Mouse (Mus musculus): ENCODE data around the gene Ugt1a8. TPM values are rescaled to one million over a fixed set of nuclear protein-coding genes. Genes with fewer than 3 reads are reported as not detected.
A peak's percentile ranks its signal among the peaks of the same experiment; 100 is the strongest.

Gene Ugt1a8
- polyA plus RNA-seq, 1 experiment, result 0.20 TPM

DNA sequence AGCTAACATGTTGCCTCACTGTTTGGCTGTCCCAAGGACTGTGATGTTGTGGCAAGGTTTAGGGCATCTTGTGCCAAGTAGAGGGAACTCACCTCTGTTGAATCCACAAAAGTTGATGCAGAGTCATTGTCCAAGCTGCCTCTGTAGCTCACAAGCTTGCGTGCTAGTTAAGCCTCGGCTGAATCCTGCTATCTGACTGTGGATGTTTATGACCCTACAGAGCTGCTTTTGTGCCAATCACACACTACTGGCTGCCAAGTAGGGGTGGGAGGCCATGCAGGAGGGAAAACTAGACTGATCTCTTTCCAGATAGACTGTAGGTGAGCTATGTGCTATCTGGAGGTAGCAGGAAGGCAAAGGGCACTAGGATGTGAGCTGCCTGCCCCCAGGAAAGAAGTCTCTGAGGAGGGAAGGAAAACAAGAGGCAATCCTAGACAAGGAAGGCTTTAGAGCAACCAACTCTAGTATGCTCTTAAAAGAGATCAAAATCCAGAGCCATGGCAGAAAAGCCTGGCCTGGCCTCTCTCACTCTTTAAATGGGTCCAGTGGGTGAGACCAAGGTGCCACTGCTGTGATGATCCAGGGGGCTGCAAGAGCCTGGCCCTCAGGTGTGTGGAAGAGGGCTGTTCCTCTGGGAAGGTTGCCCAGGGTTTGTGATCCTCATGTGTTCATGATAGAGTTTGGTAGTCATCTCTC lies 126.3 kb downstream of the Ugt1a8 start:
- H3K4me1 ChIP-seq (ENCODE audit: control insufficient read depth, insufficient read depth, low read length), result no peaks in the 10 kb centered on the region
- H3K4me3 ChIP-seq (ENCODE audit: insufficient read depth, low read depth, low read length), result no peak overlapping the region
- H3K36me3 ChIP-seq (ENCODE audit: control insufficient read depth, insufficient read depth, low read length), result no peaks in the 10 kb centered on the region
- TF ChIP-seq CTCF (conservative IDR thresholded peaks at IDR 0.05; ENCODE audit: insufficient read depth, insufficient read length, low read depth, low read length) (no peak), POLR2A (IDR thresholded peaks at IDR 0.05; ENCODE audit: low read depth, low read length) (no peak)
- H3K27ac ChIP-seq (ENCODE audit: insufficient read depth, low read depth, low read length), result no peak overlapping the region
- peak; percentile 32 for DNase-seq
- WGBS, result 71% methylated on average over 2 of the region's 2 CpGs
- H3K27me3 ChIP-seq (replicated peaks; ENCODE audit: control insufficient read depth, insufficient read depth, low read length), result no peaks in the 10 kb centered on the region

DNA sequence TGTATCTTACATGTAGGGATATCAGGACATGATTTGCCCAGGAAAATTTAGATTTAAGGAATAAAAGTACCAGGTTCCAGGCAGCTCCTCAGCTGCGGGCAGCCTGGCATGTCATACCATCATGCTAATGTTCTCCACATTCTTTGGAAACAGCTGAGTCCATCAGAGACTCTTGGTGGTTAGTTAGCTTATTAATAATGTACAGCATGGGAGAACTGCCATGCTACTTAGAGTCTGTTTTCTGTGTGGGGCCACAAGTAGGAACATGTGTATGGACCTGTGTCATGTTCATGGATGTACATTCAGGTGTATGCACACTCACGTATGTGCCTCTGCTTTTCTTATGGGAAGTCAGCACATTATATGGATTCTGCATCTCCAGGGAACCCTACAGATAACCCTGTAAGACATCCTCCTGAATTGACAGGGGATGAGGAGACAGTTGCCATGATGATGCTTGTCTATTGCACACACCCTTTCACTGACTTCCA lies 126.9 kb downstream of the Ugt1a8 start:
- H3K27me3 ChIP-seq (replicated peaks; ENCODE audit: control insufficient read depth, insufficient read depth, low read length), result no peaks in the 10 kb centered on the region
- 76% methylated on average over 2 of the region's 2 CpGs for WGBS

DNA sequence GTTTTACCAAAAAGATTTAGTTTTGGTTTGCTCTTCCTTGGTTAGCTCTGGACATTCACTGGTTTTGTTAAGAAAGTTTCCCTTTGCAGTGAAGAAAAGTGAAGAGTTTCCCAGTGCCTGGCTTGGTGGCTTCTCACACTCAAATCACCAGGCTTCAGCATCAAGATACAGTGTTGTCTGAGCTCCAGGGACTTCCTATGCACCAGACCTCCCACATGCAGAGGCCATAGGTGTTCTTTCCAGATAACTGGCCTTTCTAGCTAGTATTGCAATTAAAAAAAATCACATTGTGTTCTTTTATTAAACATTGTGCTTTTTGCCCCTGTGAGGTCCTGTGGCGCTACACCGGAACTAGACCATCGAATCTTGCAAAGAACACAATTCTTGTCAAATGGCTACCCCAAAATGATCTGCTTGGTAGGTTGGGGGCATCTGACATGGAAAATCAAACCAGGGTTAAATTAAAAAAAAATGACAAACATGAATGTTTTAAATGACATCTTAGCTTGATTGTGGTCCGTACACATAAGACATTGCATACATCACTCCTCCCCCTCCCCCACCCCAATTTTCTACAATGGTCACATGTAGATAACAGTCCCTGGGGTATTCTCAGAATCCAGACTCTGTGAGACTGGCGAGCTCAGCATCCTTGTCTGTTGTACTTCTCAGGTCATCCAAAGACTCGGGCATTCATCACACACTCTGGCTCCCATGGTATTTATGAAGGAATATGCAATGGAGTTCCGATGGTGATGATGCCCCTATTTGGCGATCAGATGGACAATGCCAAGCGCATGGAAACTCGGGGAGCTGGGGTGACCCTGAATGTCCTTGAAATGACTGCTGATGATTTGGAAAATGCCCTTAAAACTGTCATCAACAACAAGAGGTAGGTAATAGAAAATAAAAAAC lies 128.1 kb downstream of the Ugt1a8 start:
- Histone ChIP-seq H3K4me3 (ENCODE audit: insufficient read depth, low read depth, low read length) (no peak overlapping the region), H3K27ac (ENCODE audit: insufficient read depth, low read depth, low read length) (no peak overlapping the region), H3K4me1 (ENCODE audit: control insufficient read depth, insufficient read depth, low read length) (no peaks in the 10 kb centered on the region), H3K36me3 (ENCODE audit: control insufficient read depth, insufficient read depth, low read length) (no peaks in the 10 kb centered on the region), H3K27me3 (replicated peaks; ENCODE audit: control insufficient read depth, insufficient read depth, low read length) (no peaks in the 10 kb centered on the region)
- TF ChIP-seq CTCF (conservative IDR thresholded peaks at IDR 0.05; ENCODE audit: insufficient read depth, insufficient read length, low read depth, low read length), result no peak
- TF ChIP-seq POLR2A (IDR thresholded peaks at IDR 0.05; ENCODE audit: low read depth, low read length), result no peak
- WGBS, result 73% methylated on average over 10 of the region's 10 CpGs
- peak; percentile 15 for DNase-seq

More for the DNA sequence above, 126.9 kb downstream of the Ugt1a8 start:
- Histone ChIP-seq H3K4me1 (ENCODE audit: control insufficient read depth, insufficient read depth, low read length) (no peaks in the 10 kb centered on the region), H3K36me3 (ENCODE audit: control insufficient read depth, insufficient read depth, low read length) (no peaks in the 10 kb centered on the region), H3K4me3 (ENCODE audit: insufficient read depth, low read depth, low read length) (no peak overlapping the region), H3K27ac (ENCODE audit: insufficient read depth, low read depth, low read length) (no peak overlapping the region)
- TF ChIP-seq CTCF (conservative IDR thresholded peaks at IDR 0.05; ENCODE audit: insufficient read depth, insufficient read length, low read depth, low read length), result no peak
- no peak for DNase-seq

DNA sequence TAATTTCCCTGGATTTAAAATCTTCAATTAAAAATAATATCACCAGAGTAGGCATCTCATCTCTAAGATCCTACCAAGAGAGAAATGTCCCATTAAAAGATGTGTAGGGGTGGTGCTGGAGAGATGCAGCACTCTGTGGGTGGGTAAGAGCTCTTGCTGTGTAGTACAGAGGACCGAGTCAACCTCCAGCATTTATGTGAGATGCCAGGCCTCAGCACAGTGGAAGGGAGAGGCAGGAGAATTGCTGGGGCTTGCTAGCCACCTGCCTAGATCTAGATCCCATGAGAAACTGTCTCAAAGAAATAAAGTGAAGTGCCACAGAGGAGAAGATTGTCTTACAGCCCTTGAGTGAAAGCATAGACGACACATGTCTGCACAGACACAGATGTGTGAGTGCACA lies 128.9 kb downstream of the Ugt1a8 start:
- DNase-seq, result no peak
- Histone ChIP-seq H3K27me3 (replicated peaks; ENCODE audit: control insufficient read depth, insufficient read depth, low read length) (no peaks in the 10 kb centered on the region), H3K36me3 (ENCODE audit: control insufficient read depth, insufficient read depth, low read length) (no peaks in the 10 kb centered on the region), H3K27ac (ENCODE audit: insufficient read depth, low read depth, low read length) (no peak overlapping the region), H3K4me3 (ENCODE audit: insufficient read depth, low read depth, low read length) (no peak overlapping the region), H3K4me1 (ENCODE audit: control insufficient read depth, insufficient read depth, low read length) (no peaks in the 10 kb centered on the region)
- TF ChIP-seq CTCF (conservative IDR thresholded peaks at IDR 0.05; ENCODE audit: insufficient read depth, insufficient read length, low read depth, low read length) (no peak), POLR2A (IDR thresholded peaks at IDR 0.05; ENCODE audit: low read depth, low read length) (no peak)
- WGBS, result 62% methylated on average over 2 of the region's 2 CpGs

DNA sequence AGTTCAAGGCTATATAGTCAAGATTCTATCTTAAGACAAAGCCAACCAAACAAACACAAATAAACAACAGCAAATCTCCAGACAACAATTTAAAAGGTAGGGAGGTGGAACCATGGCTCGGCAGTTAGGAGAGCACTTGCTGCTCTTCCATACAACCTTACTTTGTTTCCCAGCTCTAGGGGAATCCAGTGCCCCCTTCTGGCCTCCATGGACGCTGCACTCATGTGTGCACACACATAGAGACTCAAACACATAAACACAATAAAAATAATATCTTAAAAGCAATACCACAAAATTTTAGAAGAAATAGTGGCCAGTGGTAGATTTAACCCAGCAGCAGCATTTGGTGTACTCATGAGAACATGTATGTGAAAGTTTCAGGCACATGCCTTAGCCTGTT lies 129.5 kb downstream of the Ugt1a8 start:
- no peaks in the 10 kb centered on the region for H3K27me3 ChIP-seq (replicated peaks; ENCODE audit: control insufficient read depth, insufficient read depth, low read length)
- no peak overlapping the region for H3K27ac ChIP-seq (ENCODE audit: insufficient read depth, low read depth, low read length)
- peak; percentile 20 for DNase-seq
- 55% methylated on average over 2 of the region's 2 CpGs for WGBS
- H3K4me1 ChIP-seq (ENCODE audit: control insufficient read depth, insufficient read depth, low read length), result no peaks in the 10 kb centered on the region
- TF ChIP-seq POLR2A (IDR thresholded peaks at IDR 0.05; ENCODE audit: low read depth, low read length), result no peak
- no peak for TF ChIP-seq CTCF (conservative IDR thresholded peaks at IDR 0.05; ENCODE audit: insufficient read depth, insufficient read length, low read depth, low read length)
- no peak overlapping the region for H3K4me3 ChIP-seq (ENCODE audit: insufficient read depth, low read depth, low read length)
- H3K36me3 ChIP-seq (ENCODE audit: control insufficient read depth, insufficient read depth, low read length), result no peaks in the 10 kb centered on the region

DNA sequence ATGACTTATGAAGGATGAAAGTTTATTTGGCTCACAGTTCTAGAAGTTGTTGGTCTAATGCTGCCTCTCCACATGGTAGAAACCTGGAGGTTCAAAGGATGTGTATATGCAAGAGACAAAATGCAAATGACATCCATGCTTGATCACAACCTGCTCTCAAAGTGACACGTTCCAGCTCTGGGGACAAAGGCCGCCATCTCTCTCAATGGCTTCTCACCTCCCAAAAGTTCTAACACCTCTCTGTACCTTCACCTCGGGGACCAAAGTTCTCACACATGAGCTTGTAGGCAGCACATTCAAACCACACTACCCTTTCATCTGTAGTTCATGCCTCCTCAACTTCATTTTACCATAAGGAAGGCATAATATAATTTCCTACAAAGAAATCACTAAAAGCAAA lies 130.0 kb downstream of the Ugt1a8 start:
- Histone ChIP-seq H3K36me3 (ENCODE audit: control insufficient read depth, insufficient read depth, low read length) (no peaks in the 10 kb centered on the region), H3K27me3 (replicated peaks; ENCODE audit: control insufficient read depth, insufficient read depth, low read length) (no peaks in the 10 kb centered on the region), H3K4me3 (ENCODE audit: insufficient read depth, low read depth, low read length) (no peak overlapping the region), H3K4me1 (ENCODE audit: control insufficient read depth, insufficient read depth, low read length) (no peaks in the 10 kb centered on the region), H3K27ac (ENCODE audit: insufficient read depth, low read depth, low read length) (no peak overlapping the region)
- no peak for TF ChIP-seq POLR2A (IDR thresholded peaks at IDR 0.05; ENCODE audit: low read depth, low read length)
- TF ChIP-seq CTCF (conservative IDR thresholded peaks at IDR 0.05; ENCODE audit: insufficient read depth, insufficient read length, low read depth, low read length), result no peak
- WGBS, result 33% methylated on average over 3 of the region's 3 CpGs
- DNase-seq, result no peak

DNA sequence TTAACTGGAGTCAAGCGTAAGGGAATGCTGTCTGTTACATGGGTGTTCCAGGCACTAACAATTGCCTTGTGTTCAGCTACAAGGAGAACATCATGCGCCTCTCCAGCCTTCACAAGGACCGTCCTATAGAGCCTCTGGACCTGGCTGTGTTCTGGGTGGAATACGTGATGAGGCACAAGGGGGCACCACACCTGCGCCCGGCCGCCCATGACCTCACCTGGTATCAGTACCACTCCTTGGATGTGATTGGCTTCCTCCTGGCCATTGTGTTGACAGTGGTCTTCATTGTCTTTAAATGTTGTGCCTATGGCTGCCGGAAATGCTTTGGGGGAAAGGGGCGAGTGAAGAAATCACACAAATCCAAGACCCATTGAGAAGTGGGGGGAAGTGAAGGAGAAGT lies 130.4 kb downstream of the Ugt1a8 start:
- Histone ChIP-seq H3K4me3 (ENCODE audit: insufficient read depth, low read depth, low read length) (no peak overlapping the region), H3K27me3 (replicated peaks; ENCODE audit: control insufficient read depth, insufficient read depth, low read length) (no peaks in the 10 kb centered on the region), H3K27ac (ENCODE audit: insufficient read depth, low read depth, low read length) (no peak overlapping the region), H3K4me1 (ENCODE audit: control insufficient read depth, insufficient read depth, low read length) (no peaks in the 10 kb centered on the region), H3K36me3 (ENCODE audit: control insufficient read depth, insufficient read depth, low read length) (no peaks in the 10 kb centered on the region)
- peak; percentile 23 for DNase-seq
- 74% methylated on average over 9 of the region's 9 CpGs for WGBS
- TF ChIP-seq POLR2A (IDR thresholded peaks at IDR 0.05; ENCODE audit: low read depth, low read length), result no peak
- TF ChIP-seq CTCF (conservative IDR thresholded peaks at IDR 0.05; ENCODE audit: insufficient read depth, insufficient read length, low read depth, low read length), result no peak
